Mouse (Mus musculus): ENCODE measurements at regions not wholly inside any gene's neighbourhood (a gene's known extent, or its start where the extent isn't known, plus 50 kb on each side); places are given as distances from the start of the nearest gene placed in this dataset.

DNA sequence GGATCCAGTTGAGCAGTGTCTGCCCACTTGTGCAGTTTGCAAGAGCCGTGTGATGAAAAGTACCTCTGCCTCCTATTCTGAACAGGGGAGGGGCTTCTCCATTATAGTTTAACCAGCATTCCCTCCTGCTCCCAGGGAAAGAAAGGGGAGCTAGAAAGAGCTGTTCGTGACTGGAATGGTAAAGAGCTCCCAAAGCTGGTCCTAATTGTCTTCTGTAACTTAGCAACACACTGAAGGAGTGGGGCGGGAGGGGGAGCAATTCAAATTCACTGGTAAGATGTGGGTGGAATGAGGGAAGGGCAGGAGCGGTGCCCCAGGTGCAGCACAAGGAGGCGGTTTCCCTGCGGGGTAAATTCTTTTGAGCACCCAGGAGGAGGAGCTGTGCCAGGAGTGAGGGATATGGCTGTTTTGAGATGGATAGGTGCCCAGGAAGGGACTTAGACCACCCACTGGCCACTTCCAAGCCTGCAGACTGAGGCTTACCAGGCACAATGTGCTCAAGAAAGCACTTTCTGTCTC lies 79.5 kb upstream of the Spata13 start:
- TF ChIP-seq GATA1 (IDR thresholded peaks at IDR 0.05; ENCODE audit: borderline replicate concordance, low read length) (no peak), FLI1 (IDR thresholded peaks at IDR 0.05; ENCODE audit: low read length) (no peak)
